Mouse (Mus musculus) layer of hippocampus, postnatal 14 days (tissue): Measurements from ENCODE around the gene Cdr1. TPM values are rescaled to one million over a fixed set of nuclear protein-coding genes. Genes with fewer than 3 reads are reported as not detected.

Experiments used
- DNase-seq, 2 experiments: peaks; one replicate each; pipeline ENCODE4 v3.0.0; 2021 to 2022; ENCODE audit warnings: low spot score in 2 of 2, mixed read lengths in 1 of 2
- long read RNA-seq, 2 experiments: library from polyadenylated mRNA; stranded (forward); transcript quantifications; one replicate each; pipeline ENCODE4 v2.0.0; 2021
- microRNA-seq, 2 experiments: library from miRNA; unstranded; fragments of <30 nt; microRNA quantifications; one replicate each; pipeline ENCODE4 v1.2.0; 2021
- total RNA-seq, 2 experiments: library from RNA; stranded (reverse); gene quantifications; 2 replicates each; pipeline ENCODE4 v1.2.3; 2021

Gene Cdr1
- not detected for total RNA-seq
- long read RNA-seq, experiment 1: 0 reads
- long read RNA-seq, experiment 2: 0 reads

- DNase-seq: no peak
These were observed at the start of gene Cdr1 for GRCm38 (mm10) chrX:61185458-61185857. Gene Cdr1 (minus strand): TSS chrX:61185558.

- no peak for DNase-seq
These were observed 511 bp upstream of the Cdr1 start for GRCm38 (mm10) chrX:61185869-61186268.

GRCm38 (mm10) chrX:61166519-61166918 is 18.8 kb downstream of the Cdr1 start:
- DNase-seq: peak in 1 of 2 experiments; percentile 26

GRCm38 (mm10) chrX:61161249-61161648 is 24.1 kb downstream of the Cdr1 start:
- DNase-seq: peak in 1 of 2 experiments; percentile 13

GRCm38 (mm10) chrX:61154657-61155256 is 30.6 kb downstream of the Cdr1 start:
- peak in 1 of 2 experiments; percentile 36 for DNase-seq

- no peak for DNase-seq
These were observed 31.1 kb downstream of the Cdr1 start for GRCm38 (mm10) chrX:61154246-61154645.

- no peak for DNase-seq
These were observed 38.8 kb downstream of the Cdr1 start for GRCm38 (mm10) chrX:61146569-61146968.

- no peak for DNase-seq
These were observed 39.9 kb downstream of the Cdr1 start for GRCm38 (mm10) chrX:61145416-61145815.

- DNase-seq: no peak
These were observed 50.8 kb downstream of the Cdr1 start for GRCm38 (mm10) chrX:61134592-61134991.

Small RNA genes within 50 kb of the gene (microRNA-seq; reads per million reads assigned to microRNA genes)
- 0 reads per million in 2 experiments for gene Gm24396
